Mouse (Mus musculus) bone marrow, adult 2 months (tissue): ENCODE measurements at regions not wholly inside any gene's neighbourhood (a gene's known extent, or its start where the extent isn't known, plus 50 kb on each side); places are given as distances from the start of the nearest gene placed in this dataset.

Source experiments
- CTCF ChIP-seq: fragments of 200-500 bp; IDR thresholded peaks from 2 replicates; pipeline ENCODE4 v1.5.1; 2011; ENCODE audit warnings: low read length, control low read depth; ENCODE audit not compliant: control insufficient read depth, insufficient read depth
- POLR2A ChIP-seq: fragments of 200-500 bp; IDR thresholded peaks from 2 replicates; pipeline ENCODE4 v1.6.1; 2011; ENCODE audit warnings: low read depth, mild to moderate bottlenecking, control low read depth, low read length, borderline replicate concordance; ENCODE audit not compliant: control insufficient read depth

- TF ChIP-seq CTCF (no peak), POLR2A (no peak)
Measured at GRCm38 (mm10) chr2:61022411-61022810, 59.4 kb upstream of the Rbms1 start.
